Comparison of ENCODE assay signal across 1 mouse cellular context in genomic region chr3:96540740-96541139, GRCm38 (mm10).
TF ChIP-seq lines count a peak whose summit lies in the region.

No protein-coding gene starts in this region.

TF ChIP-seq in MEL, 35 proteins besides CTCF, POLR2A, EP300 and RAD21:
- TF ChIP-seq MYC (IDR thresholded peaks at IDR 0.05; ENCODE audit: low read depth, low read length) (0 out of 2 replicates have a peak, but pooled peaks have one; percentile 11), MXI1 (IDR thresholded peaks at IDR 0.05; ENCODE audit: low read depth, low read length) (0 out of 2 replicates have a peak, but pooled peaks have one; percentile 10), ETS1 (IDR thresholded peaks at IDR 0.05; ENCODE audit: low read depth, low read length) (0 out of 2 replicates have a peak, but pooled peaks have one; percentile 12), ELF1 (IDR thresholded peaks at IDR 0.05; ENCODE audit: low read depth, low read length) (no peak), GATA1 (IDR thresholded peaks at IDR 0.05; ENCODE audit: low read depth, low read length) (peak; percentile 59; the same call in 1 of the 2 replicates)
